Mouse (Mus musculus) kidney, adult 2 months (tissue): ENCODE results near the gene Bnip2.

Source experiments
- CTCF ChIP-seq: fragments of 200-500 bp; conservative IDR thresholded peaks from 2 replicates; pipeline ENCODE4 v1.5.1; 2011; ENCODE audit warnings: low read depth, mild to moderate bottlenecking, control low read depth, low read length, moderate library complexity, mixed read lengths; ENCODE audit not compliant: insufficient read depth, insufficient read length
- POLR2A ChIP-seq: fragments of 200-500 bp; IDR thresholded peaks from one replicate; pipeline ENCODE4 v1.6.1; 2011; ENCODE audit warnings: low read depth, low read length, control low read depth

DNA sequence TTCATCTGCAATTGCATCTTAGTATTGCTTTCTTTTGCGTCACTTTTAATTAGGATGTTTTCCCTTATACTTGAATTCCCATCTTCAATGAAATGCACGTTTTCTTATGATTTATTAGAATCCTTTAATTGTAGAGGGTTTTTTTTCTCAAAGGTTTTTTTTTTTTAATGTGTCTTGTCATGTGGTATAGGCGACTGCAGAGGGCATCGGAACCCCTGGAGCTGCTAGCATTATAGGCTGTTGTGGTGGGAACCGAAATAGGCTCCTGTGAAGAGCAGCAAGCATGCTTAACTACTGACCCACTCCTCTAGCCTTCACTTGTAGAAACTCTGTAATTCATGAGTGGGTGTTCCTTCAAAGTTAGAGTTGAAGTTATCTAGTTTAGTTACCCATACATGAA is 1.1 kb downstream of the Bnip2 start:
- TF ChIP-seq POLR2A (no peak), CTCF (no peak)
